Mouse (Mus musculus): ENCODE results near the gene Rpl36a. TPM values are rescaled to one million over a fixed set of nuclear protein-coding genes. Genes with fewer than 3 reads are reported as not detected.

The Rpl36a gene
- polyA plus RNA-seq, 1 experiment, result 1,272 TPM

DNA sequence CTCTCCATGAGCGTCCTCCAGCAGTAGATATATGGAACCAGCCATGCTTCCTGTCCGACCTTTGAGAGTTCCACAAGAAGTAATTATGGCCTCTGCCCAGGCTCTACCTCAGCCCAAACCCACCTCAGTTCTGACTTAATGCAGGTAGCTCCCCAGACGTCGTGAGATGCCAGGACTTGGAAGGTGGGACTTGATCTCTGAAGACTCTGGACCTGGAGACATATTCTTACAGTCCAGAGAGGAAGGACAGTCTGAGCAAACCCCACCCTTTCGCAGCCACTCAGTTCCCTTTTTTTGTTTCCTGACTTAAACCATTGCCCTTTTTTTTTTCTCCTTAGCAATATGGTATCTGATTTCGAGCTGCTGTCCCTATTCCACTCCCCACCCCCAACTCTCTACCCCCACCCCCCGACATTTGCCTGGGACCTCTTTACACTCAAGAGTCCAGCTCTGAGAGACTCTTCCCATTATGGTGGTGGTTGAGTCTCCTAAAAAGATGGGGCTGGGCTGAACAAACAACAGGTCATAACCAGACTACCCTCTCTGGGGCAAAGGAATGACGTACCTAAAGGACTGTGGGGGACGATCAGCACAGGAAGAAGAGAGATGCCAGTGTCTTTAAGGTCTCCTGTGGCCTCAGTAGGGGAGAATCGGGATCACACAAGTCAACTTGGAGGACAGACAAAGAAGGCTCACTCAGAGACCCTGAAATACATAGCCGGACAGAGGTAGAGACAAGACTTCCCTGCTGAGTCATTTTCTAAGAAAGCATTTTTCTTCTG, 2.4 kb upstream of the Rpl36a start, which contains the start of gene Btk:
Gene Btk (minus strand): TSS at position 683 of the 782 bp plus-strand sequence.
- peaks cover 19% of the 10 kb centered on the region for H3K79me2 ChIP-seq (ENCODE audit: control insufficient read depth, insufficient read depth)

DNA sequence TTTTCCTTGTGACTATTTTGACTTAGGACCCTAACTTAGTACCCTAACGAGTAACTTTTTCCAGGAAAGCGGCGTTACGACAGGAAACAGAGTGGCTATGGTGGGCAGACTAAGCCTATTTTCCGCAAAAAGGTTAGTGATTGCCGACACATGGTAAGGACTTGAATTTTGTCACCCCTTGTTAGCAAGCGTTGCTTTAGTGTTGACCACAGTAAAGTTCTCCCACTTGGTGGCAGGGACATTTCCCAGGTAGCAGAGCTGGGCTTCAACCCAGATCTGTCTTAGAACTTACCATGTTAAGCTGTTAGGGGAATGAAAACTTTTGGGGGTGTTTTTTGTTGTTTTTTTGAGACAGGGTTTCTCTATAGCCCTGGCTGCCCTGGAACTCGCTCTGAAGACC, 993 bp downstream of the Rpl36a start:
- H3K36me3 ChIP-seq (ENCODE audit: control insufficient read depth, insufficient read depth), result peaks cover 7% of the 10 kb centered on the region
- TF ChIP-seq POLR2AphosphoS2 (IDR thresholded peaks at IDR 0.05; ENCODE audit: insufficient read length, low read depth), result no peak
- TF ChIP-seq MAX (IDR thresholded peaks at IDR 0.05; ENCODE audit: low read depth), result no peak
- no peak for TF ChIP-seq MYOD1 (IDR thresholded peaks at IDR 0.05; ENCODE audit: control insufficient read depth in 1 of 3, insufficient read length in 2 of 3, low read depth in 2 of 3)
- TF ChIP-seq SRF (IDR thresholded peaks at IDR 0.05; ENCODE audit: control insufficient read depth, insufficient read length, low read depth), result no peak
- TF ChIP-seq MYOG (IDR thresholded peaks at IDR 0.05; ENCODE audit: control insufficient read depth in 1 of 3, insufficient read depth in 1 of 3, insufficient read length in 2 of 3, low read depth in 2 of 3), result no peak
- no peak for TF ChIP-seq E2F4 (IDR thresholded peaks at IDR 0.05; ENCODE audit: insufficient read depth)
- no peak for TF ChIP-seq USF1 (IDR thresholded peaks at IDR 0.05; ENCODE audit: low read depth)
- TF ChIP-seq CEBPB (IDR thresholded peaks at IDR 0.05; ENCODE audit: insufficient read depth, poor library complexity, severe bottlenecking), result no peak
- TF ChIP-seq REST (IDR thresholded peaks at IDR 0.05; ENCODE audit: insufficient read depth, insufficient read length), result no peak
- TF ChIP-seq TCF3 (IDR thresholded peaks at IDR 0.05; ENCODE audit: insufficient read length, low read depth), result no peak
- TF ChIP-seq TCF12 (IDR thresholded peaks at IDR 0.05; ENCODE audit: insufficient read depth, poor library complexity, severe bottlenecking), result no peak
- TF ChIP-seq POLR2A (IDR thresholded peaks at IDR 0.05; ENCODE audit: insufficient read length, low read depth), result no peak
- no peaks in the 10 kb centered on the region for H3K27me3 ChIP-seq (ENCODE audit: control insufficient read depth, insufficient read depth, insufficient read length)
- H3K4me2 ChIP-seq (ENCODE audit: low read depth), result peak overlapping the region; percentile 81
- peak overlapping the region; percentile 65 for H3K4me3 ChIP-seq
- H3ac ChIP-seq (ENCODE audit: control insufficient read depth, insufficient read length), result peak overlapping the region; percentile 30
- peaks cover 19% of the 10 kb centered on the region for H3K79me2 ChIP-seq (ENCODE audit: control insufficient read depth, insufficient read depth)

More for the DNA sequence above, 2.4 kb upstream of the Rpl36a start, which contains the start of gene Btk:
- no peaks in the 10 kb centered on the region for H3K27me3 ChIP-seq (ENCODE audit: control insufficient read depth, insufficient read depth, insufficient read length)
- H3ac ChIP-seq (ENCODE audit: control insufficient read depth, insufficient read length), result no peak within 1 kb of the TSS
- no peak for TF ChIP-seq REST (IDR thresholded peaks at IDR 0.05; ENCODE audit: insufficient read depth, insufficient read length)
- no peak for TF ChIP-seq MAX (IDR thresholded peaks at IDR 0.05; ENCODE audit: low read depth)
- TF ChIP-seq USF1 (IDR thresholded peaks at IDR 0.05; ENCODE audit: low read depth), result no peak
- TF ChIP-seq CEBPB (IDR thresholded peaks at IDR 0.05; ENCODE audit: insufficient read depth, poor library complexity, severe bottlenecking), result no peak
- TF ChIP-seq POLR2A (IDR thresholded peaks at IDR 0.05; ENCODE audit: insufficient read length, low read depth), result no peak
- TF ChIP-seq SRF (IDR thresholded peaks at IDR 0.05; ENCODE audit: control insufficient read depth, insufficient read length, low read depth), result no peak
- TF ChIP-seq E2F4 (IDR thresholded peaks at IDR 0.05; ENCODE audit: insufficient read depth), result no peak
- no peak for TF ChIP-seq MYOG (IDR thresholded peaks at IDR 0.05; ENCODE audit: control insufficient read depth in 1 of 3, insufficient read depth in 1 of 3, insufficient read length in 2 of 3, low read depth in 2 of 3)
- no peak for TF ChIP-seq POLR2AphosphoS2 (IDR thresholded peaks at IDR 0.05; ENCODE audit: insufficient read length, low read depth)
- H3K4me2 ChIP-seq (ENCODE audit: low read depth), result no peak within 1 kb of the TSS
- H3K4me3 ChIP-seq, result no peak within 1 kb of the TSS
- H3K36me3 ChIP-seq (ENCODE audit: control insufficient read depth, insufficient read depth), result peaks cover 7% of the 10 kb centered on the region

DNA sequence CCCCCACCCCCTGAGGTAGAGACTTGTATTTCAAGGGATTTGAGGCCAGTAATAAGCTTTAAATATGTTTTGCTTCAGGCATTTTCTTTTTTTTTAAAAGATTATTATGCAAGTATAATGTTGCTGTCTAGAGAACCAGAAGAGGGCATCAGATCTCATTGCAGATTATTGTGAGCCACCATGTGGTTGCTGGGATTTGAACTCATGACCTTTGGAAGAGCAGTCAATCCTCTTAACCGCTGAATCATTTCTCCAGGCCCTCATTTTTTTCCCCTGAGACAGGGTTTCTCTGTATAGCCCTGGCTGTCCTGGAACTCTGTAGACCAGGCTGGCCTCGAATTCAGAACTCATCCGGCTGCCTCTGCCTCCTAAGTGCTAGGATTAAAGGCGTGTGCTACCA, 2.8 kb downstream of the Rpl36a start:
- peaks cover 7% of the 10 kb centered on the region for H3K36me3 ChIP-seq (ENCODE audit: control insufficient read depth, insufficient read depth)
- H3K79me2 ChIP-seq (ENCODE audit: control insufficient read depth, insufficient read depth), result peaks cover 19% of the 10 kb centered on the region
- no peaks in the 10 kb centered on the region for H3K27me3 ChIP-seq (ENCODE audit: control insufficient read depth, insufficient read depth, insufficient read length)
- TF ChIP-seq MYOD1 (IDR thresholded peaks at IDR 0.05; ENCODE audit: control insufficient read depth in 1 of 3, insufficient read length in 2 of 3, low read depth in 2 of 3), result no peak
- TF ChIP-seq REST (IDR thresholded peaks at IDR 0.05; ENCODE audit: insufficient read depth, insufficient read length), result no peak
- TF ChIP-seq MAX (IDR thresholded peaks at IDR 0.05; ENCODE audit: low read depth), result no peak
- TF ChIP-seq POLR2AphosphoS2 (IDR thresholded peaks at IDR 0.05; ENCODE audit: insufficient read length, low read depth), result no peak
- no peak for TF ChIP-seq MYOG (IDR thresholded peaks at IDR 0.05; ENCODE audit: control insufficient read depth in 1 of 3, insufficient read depth in 1 of 3, insufficient read length in 2 of 3, low read depth in 2 of 3)
- no peak for TF ChIP-seq TCF3 (IDR thresholded peaks at IDR 0.05; ENCODE audit: insufficient read length, low read depth)
- TF ChIP-seq TCF12 (IDR thresholded peaks at IDR 0.05; ENCODE audit: insufficient read depth, poor library complexity, severe bottlenecking), result no peak
- H3K4me3 ChIP-seq, result no peak overlapping the region
- no peak overlapping the region for H3K4me2 ChIP-seq (ENCODE audit: low read depth)
- no peak overlapping the region for H3ac ChIP-seq (ENCODE audit: control insufficient read depth, insufficient read length)

DNA sequence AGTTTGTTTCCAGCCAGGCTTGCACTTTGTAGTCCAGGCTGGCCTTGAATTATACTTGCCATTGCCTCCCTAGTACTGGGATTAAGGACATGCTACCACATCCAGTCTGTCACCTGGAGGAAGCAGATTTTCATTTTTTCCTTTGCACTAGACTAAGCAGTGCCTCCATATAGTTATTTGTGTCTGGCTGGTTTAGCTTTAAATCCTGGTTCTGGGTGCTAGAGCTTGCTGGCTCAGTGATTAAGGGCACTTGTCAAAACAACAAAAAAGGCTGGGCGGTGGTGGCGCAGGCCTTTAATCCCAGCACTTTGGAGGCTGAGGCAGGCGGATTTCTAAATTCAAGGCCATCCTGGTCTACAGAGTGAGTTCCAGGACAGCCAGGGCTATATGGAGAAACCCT, 3.5 kb downstream of the Rpl36a start:
- Histone ChIP-seq H3ac (ENCODE audit: control insufficient read depth, insufficient read length) (no peak overlapping the region), H3K36me3 (ENCODE audit: control insufficient read depth, insufficient read depth) (peaks cover 7% of the 10 kb centered on the region), H3K4me2 (ENCODE audit: low read depth) (no peak overlapping the region), H3K27me3 (ENCODE audit: control insufficient read depth, insufficient read depth, insufficient read length) (no peaks in the 10 kb centered on the region), H3K4me3 (no peak overlapping the region), H3K79me2 (ENCODE audit: control insufficient read depth, insufficient read depth) (peaks cover 19% of the 10 kb centered on the region)
- TF ChIP-seq E2F4 (IDR thresholded peaks at IDR 0.05; ENCODE audit: insufficient read depth) (no peak), USF1 (IDR thresholded peaks at IDR 0.05; ENCODE audit: low read depth) (no peak), CEBPB (IDR thresholded peaks at IDR 0.05; ENCODE audit: insufficient read depth, poor library complexity, severe bottlenecking) (no peak), REST (IDR thresholded peaks at IDR 0.05; ENCODE audit: insufficient read depth, insufficient read length) (no peak), POLR2AphosphoS2 (IDR thresholded peaks at IDR 0.05; ENCODE audit: insufficient read length, low read depth) (no peak), TCF12 (IDR thresholded peaks at IDR 0.05; ENCODE audit: insufficient read depth, poor library complexity, severe bottlenecking) (no peak), SRF (IDR thresholded peaks at IDR 0.05; ENCODE audit: control insufficient read depth, insufficient read length, low read depth) (no peak), MYOG (IDR thresholded peaks at IDR 0.05; ENCODE audit: control insufficient read depth in 1 of 3, insufficient read depth in 1 of 3, insufficient read length in 2 of 3, low read depth in 2 of 3) (no peak), MAX (IDR thresholded peaks at IDR 0.05; ENCODE audit: low read depth) (no peak), MYOD1 (IDR thresholded peaks at IDR 0.05; ENCODE audit: control insufficient read depth in 1 of 3, insufficient read length in 2 of 3, low read depth in 2 of 3) (no peak), POLR2A (IDR thresholded peaks at IDR 0.05; ENCODE audit: insufficient read length, low read depth) (no peak), TCF3 (IDR thresholded peaks at IDR 0.05; ENCODE audit: insufficient read length, low read depth) (no peak)

All from myocyte (in vitro differentiated cells).